Mouse (Mus musculus) cortical plate, adult 2 months (tissue): ENCODE measurements around the gene Snx33.
A peak's percentile ranks its signal among the peaks of the same experiment; 100 is the strongest.

ENCODE experiments used
- CTCF ChIP-seq: fragments of 200-500 bp; IDR thresholded peaks from 2 replicates; pipeline ENCODE4 v1.5.1; 2011; ENCODE audit warnings: mild to moderate bottlenecking, control low read depth, low read length; ENCODE audit not compliant: insufficient read depth; ENCODE audit errors: extremely low read depth
- POLR2A ChIP-seq: fragments of 200-500 bp; IDR thresholded peaks from 2 replicates; pipeline ENCODE4 v1.6.1; 2011; ENCODE audit warnings: mild to moderate bottlenecking, low read length, control low read depth; ENCODE audit not compliant: insufficient read depth; ENCODE audit errors: extremely low read depth

DNA sequence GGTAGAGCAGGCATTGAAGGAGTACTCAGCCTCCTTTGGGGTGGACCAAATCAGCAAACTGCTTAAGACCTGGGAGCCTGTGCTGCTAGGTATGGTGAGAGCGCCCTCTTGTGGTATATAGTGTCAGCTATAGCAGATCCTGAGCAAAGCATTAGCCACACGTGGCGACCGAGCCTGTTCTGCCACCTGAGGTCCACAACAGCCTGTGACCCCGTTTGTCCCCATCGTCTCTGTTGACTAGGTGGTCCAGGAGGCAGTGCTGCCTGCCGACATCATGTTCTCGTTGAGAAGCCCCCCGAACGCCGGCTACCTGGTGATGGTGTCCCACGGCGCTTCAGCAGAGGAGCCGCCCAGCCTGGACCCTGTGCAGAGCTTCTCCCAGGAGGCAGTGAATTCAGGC lies 38.4 kb downstream of the Snx33 start:
- no peak for TF ChIP-seq POLR2A
- peak; percentile 94 for TF ChIP-seq CTCF
